12 mouse cellular contexts compared by ENCODE assay signal in genomic region chr13:98171257-98171656, GRCm38 (mm10). TPM values are rescaled to one million over a fixed set of nuclear protein-coding genes. Genes with fewer than 3 reads are reported as not detected.
DNase-seq lines count a peak whose midpoint lies in the region; ATAC-seq and TF ChIP-seq lines count a peak whose summit lies in the region.
"Had no signal": no experiment of that assay in that cellular context is flagged by ENCODE, and none has a peak within 500 bp of the region (broad histone marks: within the 10 kb centered on the region; RNA-seq: fewer than 3 reads in every experiment).

No protein-coding gene starts in this region.

- H3K4me1 ChIP-seq in forebrain, embryonic 14.5 days (ENCODE audit: control insufficient read depth, insufficient read depth, low read length), result 0 out of 2 replicates have a peak, but pooled peaks cover 2% of the 10 kb centered on the region
- no peaks in the 10 kb centered on the region for H3K4me1 ChIP-seq in forebrain, embryonic 11.5 days (replicated peaks; ENCODE audit: control insufficient read depth, insufficient read depth, low read length)
- H3K4me1 ChIP-seq: liver, embryonic 13.5 days had no signal

- no peak overlapping the region for H3K4me2 ChIP-seq in forebrain, embryonic 14.5 days (ENCODE audit: low read length)
- no peak overlapping the region for H3K4me2 ChIP-seq in forebrain, embryonic 11.5 days (ENCODE audit: low read depth, low read length, severe bottlenecking)
- H3K4me2 ChIP-seq: liver, embryonic 13.5 days had no signal

- H3K36me3 ChIP-seq in forebrain, embryonic 14.5 days (ENCODE audit: control insufficient read depth, insufficient read depth, low read length), result no peaks in the 10 kb centered on the region
- no peaks in the 10 kb centered on the region for H3K36me3 ChIP-seq in forebrain, embryonic 11.5 days (ENCODE audit: control insufficient read depth, insufficient read depth, low read length)
- H3K36me3 ChIP-seq: liver, embryonic 13.5 days had no signal

- no peak overlapping the region for H3K4me3 ChIP-seq in forebrain, embryonic 14.5 days (ENCODE audit: low read depth, low read length)
- no peak overlapping the region for H3K4me3 ChIP-seq in forebrain, embryonic 11.5 days (ENCODE audit: low read depth, low read length)
- H3K4me3 ChIP-seq: liver, embryonic 13.5 days had no signal

- H3K9ac ChIP-seq in forebrain, embryonic 14.5 days (ENCODE audit: low read length), result no peak overlapping the region
- H3K9ac ChIP-seq in forebrain, embryonic 11.5 days (ENCODE audit: low read length), result no peak overlapping the region
- H3K9ac ChIP-seq: liver, embryonic 13.5 days had no signal

- no peak for TF ChIP-seq CTCF in brain, embryonic 14.5 days (IDR thresholded peaks at IDR 0.05; ENCODE audit: borderline replicate concordance, extremely low read depth, insufficient read depth, insufficient read length)

- no peak for TF ChIP-seq POLR2A in brain, embryonic 14.5 days (IDR thresholded peaks at IDR 0.05; ENCODE audit: borderline replicate concordance, extremely low read depth, insufficient read depth, insufficient read length, poor library complexity, severe bottlenecking)

- H3K27me3 ChIP-seq in forebrain, embryonic 14.5 days (replicated peaks; ENCODE audit: control insufficient read depth, insufficient read depth, low read length), result no peaks in the 10 kb centered on the region
- no peaks in the 10 kb centered on the region for H3K27me3 ChIP-seq in forebrain, embryonic 11.5 days (ENCODE audit: control insufficient read depth, insufficient read depth, low read length)
- H3K27me3 ChIP-seq: liver, embryonic 13.5 days had no signal

- 85% methylated on average over 12 of the region's 12 CpGs for WGBS in forebrain, embryonic 14.5 days
- 89% methylated on average over 12 of the region's 12 CpGs for WGBS in forebrain, embryonic 11.5 days

- DNase-seq in forebrain, embryonic 14.5 days (ENCODE audit: low spot score), result peak; percentile 45
- no peak for DNase-seq in forebrain, embryonic 11.5 days (ENCODE audit: low spot score)
- peak; percentile 61 for DNase-seq in brain, embryonic 14.5 days (ENCODE audit: low read depth)
- DNase-seq in layer of hippocampus, postnatal 10 days (ENCODE audit: low spot score in 2 of 2), result peak; percentile 40 to 60
- DNase-seq in right cerebral cortex, adult 18-20 months, result peak; percentile 81
- DNase-seq in Muller cell, postnatal 12 days (ENCODE audit: inconsistent ontology term), result no peak
- no peak for DNase-seq in gastrocnemius, postnatal 10 days
- DNase-seq in urinary bladder, adult 18-20 months (ENCODE audit: low spot score in 2 of 2), result no peak
- DNase-seq: heart, postnatal 36 days; liver, embryonic 13.5 days had no signal

- no peak; the same call in 1 of the 2 replicates for ATAC-seq in forebrain, embryonic 14.5 days
- ATAC-seq in forebrain, embryonic 11.5 days (replicated peaks; ENCODE audit: low FRiP score), result no peak

- H3K9me3 ChIP-seq in forebrain, embryonic 14.5 days (replicated peaks; ENCODE audit: control insufficient read depth, low read length), result no peaks in the 10 kb centered on the region
- no peaks in the 10 kb centered on the region for H3K9me3 ChIP-seq in forebrain, embryonic 11.5 days (ENCODE audit: control insufficient read depth, low read length)
- H3K9me3 ChIP-seq: liver, embryonic 13.5 days had no signal

- no peak overlapping the region for H3K27ac ChIP-seq in forebrain, embryonic 14.5 days (ENCODE audit: low read depth, low read length)
- no peak overlapping the region for H3K27ac ChIP-seq in forebrain, embryonic 11.5 days (ENCODE audit: low read depth, low read length)
- H3K27ac ChIP-seq: kidney, postnatal 0 days; liver, embryonic 13.5 days had no signal

RNA-seq across cellular contexts. Expression of gene Arhgef28, which starts 35.0 kb away (rescaled TPM):
- 9.9 and 10.9 TPM in 2 replicates for polyA plus RNA-seq in forebrain, embryonic 14.5 days (2014; fragmentation: Nextera tagmentation; extraction: Ambion mirVana)
- 6.3 and 8.0 TPM in 2 replicates for polyA plus RNA-seq in forebrain, embryonic 11.5 days (2014; fragmentation: Nextera tagmentation; extraction: Ambion mirVana)
- 8.7 and 11.3 TPM in 2 replicates for polyA plus RNA-seq in brain, embryonic 14.5 days (2012; rRNA removed)
- total RNA-seq in layer of hippocampus, postnatal 10 days (2021), result 10 to 100 TPM; 76.3 to 80.5 TPM
- 1 to 10 TPM; 5.0 to 6.0 TPM for total RNA-seq in gastrocnemius, postnatal 10 days (2021)
- total RNA-seq: neutrophil, adult 5-6 weeks had no signal

Comparison
In these comparisons a context has a peak if more than half of its experiments do, and no peak if none do; other contexts are left out.
1. DNase-seq: peak in forebrain, embryonic 14.5 days (single experiment), brain, embryonic 14.5 days (single experiment), layer of hippocampus, postnatal 10 days (2 of 2) and right cerebral cortex, adult 18-20 months (single experiment); none in forebrain, embryonic 11.5 days (single experiment), Muller cell, postnatal 12 days (single experiment), gastrocnemius, postnatal 10 days (single experiment) and urinary bladder, adult 18-20 months (0 of 2).